Mouse (Mus musculus) mouse embryonic stem cell (cell line): ENCODE results near the gene Arhgef7.

Experiments
- in situ Hi-C, 2 experiments: fragments of 300-500 bp; cut with MboI; formaldehyde crosslinking; loops; 1 replicate in 1 of 2; 3 replicates in 1 of 2; pipeline ENCODE4 v1.14.3; 2019 to 2020; ENCODE audit warnings: low sequenced_read_pairs in 2 of 2, low pct_unique_long_range_greater_than_20kb in 1 of 2, mixed read lengths in 1 of 2; ENCODE audit not compliant: unreplicated experiment in 1 of 2

Arhgef7 gene

DNA sequence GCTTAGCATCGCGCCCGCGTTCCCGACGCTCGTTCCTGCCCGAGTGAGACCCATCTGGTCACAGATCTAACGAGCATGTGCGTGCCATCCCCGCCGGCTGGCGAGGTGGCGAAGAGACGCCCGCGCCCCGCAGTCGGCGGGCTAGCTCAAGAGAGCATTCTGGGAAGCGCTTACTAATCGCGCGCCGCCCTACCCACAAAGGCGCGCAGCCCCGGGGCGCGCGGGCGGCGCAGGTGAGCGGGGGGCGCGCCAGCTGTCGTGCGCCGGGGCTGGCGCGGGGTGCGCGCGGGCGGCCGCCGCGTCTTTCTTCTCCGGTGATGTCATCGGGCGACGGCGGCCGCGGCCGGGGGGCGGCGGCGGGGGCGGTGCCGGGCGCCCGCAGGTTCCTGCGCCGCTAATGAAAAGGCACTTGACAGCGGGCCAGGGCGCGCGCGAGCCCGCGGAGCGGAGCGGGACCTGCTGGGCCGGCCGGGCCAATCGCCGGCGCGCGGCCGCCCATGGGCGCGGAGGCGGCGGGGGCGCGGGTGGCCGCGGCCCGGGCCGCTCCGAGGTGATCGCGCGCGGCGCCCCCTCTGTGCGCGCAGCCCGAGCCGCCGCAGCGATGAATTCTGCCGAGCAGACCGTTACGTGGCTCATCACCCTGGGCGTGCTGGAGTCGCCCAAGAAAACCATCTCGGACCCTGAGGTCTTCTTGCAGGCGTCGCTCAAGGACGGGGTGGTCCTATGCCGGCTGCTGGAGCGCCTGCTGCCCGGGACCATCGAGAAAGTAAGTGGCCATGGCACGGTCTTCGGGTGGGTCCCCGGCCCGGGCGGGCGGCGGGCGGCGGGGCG lies at the start of gene Arhgef7:
TSS of gene Arhgef7 (plus strand) at position 71 of the 831 bp plus-strand sequence.
- in situ Hi-C loops: no loop called here

DNA sequence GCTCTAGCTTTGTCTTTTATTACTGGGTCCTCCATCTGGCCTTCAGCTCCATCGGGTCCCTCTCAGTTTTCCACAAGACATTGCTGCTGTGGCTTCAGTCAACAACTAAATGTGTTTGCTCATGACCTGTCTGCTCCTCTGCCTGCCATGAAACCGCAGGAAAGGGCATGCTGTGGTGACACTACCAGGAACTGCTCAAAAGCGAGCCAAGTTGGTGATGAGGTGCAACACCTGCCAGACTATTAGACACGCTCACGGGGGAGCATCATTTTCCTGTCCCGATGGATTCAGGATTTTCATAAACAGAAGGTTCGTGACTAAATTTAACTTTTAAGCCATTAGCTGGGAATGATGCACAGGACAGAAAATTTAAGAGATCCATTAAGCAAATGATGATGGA lies 43.0 kb upstream of the Arhgef7 start:
- in situ Hi-C loops: no loop called here

DNA sequence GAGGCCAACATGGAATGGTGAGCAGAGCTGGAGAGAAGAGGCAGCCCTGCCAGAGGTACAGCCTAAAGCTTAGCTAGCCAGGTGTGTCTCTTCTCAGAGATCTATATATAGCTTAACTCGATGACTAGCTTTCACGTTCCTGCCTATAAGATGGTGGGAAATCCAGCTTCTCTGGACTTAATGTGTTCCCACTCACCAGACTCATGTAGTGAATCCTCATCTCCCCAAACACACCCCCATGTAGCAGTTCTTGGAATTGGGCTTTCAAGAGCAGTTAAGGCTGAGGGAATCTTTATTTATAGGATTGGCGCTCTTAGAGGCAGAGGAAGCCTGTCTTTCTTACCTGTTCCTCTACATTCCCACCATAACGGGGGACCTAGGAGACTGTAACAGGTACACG lies 40.3 kb upstream of the Arhgef7 start:
- in situ Hi-C loops: no loop called here

DNA sequence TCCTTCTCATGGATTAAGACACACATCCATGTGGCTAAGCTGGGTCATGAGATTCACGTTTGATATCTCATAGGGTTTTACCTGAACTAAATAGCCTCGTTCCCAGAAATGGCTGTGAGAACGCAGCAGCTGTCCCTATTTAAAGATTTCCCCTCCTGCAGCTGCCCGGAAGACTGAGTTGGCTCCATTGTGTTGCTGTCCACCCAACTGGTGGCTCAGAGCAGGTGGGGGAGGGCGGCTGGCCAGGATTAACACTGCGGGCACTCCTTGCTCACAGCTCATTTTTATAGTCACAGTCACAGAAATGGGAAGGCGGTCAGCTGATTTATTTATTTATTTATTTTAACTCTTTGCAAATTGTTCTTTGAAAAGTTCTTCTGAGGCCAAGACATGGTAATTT lies 37.6 kb upstream of the Arhgef7 start:
- in situ Hi-C loops: loop anchor here in 1 of 2 experiments (10.0 kb wide), 1 partner anchor 145 kb away; no protein-coding TSS in a partner anchor

DNA sequence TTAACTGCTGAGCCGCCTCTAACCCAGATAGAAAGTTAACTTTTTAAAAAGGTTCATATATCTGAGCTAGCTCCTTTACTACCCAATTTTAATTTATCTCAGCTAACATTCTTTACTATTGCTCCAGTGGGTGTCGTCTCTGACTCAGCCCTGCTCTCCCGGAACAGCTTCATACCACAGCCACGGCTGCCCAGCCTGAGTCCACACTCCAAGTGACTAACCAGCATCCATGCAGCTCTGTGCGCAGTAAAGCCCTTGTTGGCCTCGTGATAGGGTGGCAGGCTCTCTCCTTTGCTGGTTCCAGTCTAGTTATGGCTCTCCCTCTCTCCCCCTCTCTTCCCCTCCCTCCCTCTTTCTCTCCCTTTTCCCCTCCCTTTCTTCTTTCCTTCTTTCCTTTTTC lies 36.2 kb upstream of the Arhgef7 start:
- in situ Hi-C loops: loop anchor here in 1 of 2 experiments (10.0 kb wide), 1 partner anchor 146 kb away; no protein-coding TSS in a partner anchor

DNA sequence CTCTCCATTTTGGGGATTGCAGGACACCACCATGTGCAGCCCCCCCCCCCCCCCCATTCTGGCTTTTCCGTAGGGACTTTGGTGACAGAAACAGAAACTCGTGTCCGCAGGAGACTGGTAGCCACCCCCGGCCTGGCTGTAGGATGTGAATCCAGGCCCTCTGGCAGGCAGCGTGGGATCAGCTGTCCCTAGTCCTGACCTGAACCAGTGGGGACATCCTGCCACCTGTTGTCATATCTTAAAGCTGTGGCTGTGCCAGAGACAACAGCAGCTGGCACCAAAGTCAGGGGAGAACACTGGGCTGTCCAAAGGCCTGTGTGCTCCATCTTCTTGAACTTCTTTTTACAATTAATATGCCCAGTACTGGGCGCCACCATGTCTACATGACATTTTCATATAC lies 35.8 kb upstream of the Arhgef7 start:
- in situ Hi-C loops: loop anchor here in 1 of 2 experiments (10.0 kb wide), 1 partner anchor 147 kb away; no protein-coding TSS in a partner anchor

DNA sequence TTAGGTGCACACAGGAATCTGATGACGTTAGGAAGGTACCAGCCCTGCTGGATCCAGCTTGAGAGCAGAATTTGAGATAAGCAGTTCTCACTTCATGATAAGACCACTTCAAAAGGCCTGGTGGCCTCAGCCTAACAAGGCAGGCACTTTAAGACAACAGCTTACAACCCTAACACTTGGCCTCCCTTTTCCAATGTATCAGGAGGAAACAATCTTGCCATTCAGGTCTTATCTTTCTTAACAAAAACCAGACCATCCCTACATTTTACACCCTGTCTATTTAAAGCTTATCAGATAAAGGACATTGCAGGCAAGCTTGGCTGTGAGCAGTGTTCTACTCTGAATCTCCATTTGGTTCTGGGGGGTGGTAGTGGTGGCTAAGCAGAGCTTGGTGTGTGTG lies 35.1 kb upstream of the Arhgef7 start:
- in situ Hi-C loops: loop anchor here in 1 of 2 experiments (10.0 kb wide), 1 partner anchor 148 kb away; no protein-coding TSS in a partner anchor

DNA sequence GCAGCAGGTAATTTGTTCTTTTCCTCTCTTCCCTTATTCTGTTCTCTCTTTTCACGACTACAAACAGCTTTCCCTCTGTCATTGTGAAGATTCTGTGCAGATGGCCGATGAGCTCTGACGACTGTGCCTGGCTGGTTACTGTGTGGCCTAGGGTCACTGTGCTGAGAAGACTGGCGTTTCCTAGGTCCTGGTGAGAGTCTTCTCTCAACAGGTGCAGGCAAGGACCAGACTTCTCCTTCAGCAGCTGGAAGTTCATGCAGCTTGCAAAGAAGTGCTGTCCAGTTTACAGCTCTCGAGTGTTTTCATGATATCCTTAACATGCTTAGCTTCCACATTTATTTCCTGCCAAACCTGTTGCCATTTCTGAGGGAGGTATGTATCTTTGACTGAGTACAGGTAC lies 33.5 kb upstream of the Arhgef7 start:
- in situ Hi-C loops: loop anchor here in 1 of 2 experiments (10.0 kb wide), 1 partner anchor 149 kb away; no protein-coding TSS in a partner anchor

DNA sequence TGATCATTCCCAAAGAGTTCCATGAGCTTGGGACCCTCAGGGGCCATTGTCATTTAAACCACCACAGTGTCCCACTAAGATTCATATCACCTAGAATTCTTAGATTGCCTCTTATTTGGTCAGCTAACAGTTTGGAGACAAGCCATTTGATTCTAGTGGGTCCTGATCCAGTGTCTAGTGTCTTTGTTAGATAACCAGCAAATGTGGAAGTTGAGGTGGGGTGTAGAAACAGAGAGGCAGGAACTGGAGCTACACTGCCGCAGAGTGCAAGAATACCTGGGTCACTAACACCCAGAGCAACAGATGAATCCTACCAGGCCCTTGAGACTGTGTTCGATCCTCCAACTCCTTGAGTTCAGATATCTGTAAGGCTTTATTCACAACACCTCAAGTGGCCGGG lies 31.3 kb upstream of the Arhgef7 start:
- in situ Hi-C loops: loop anchor here in 1 of 2 experiments (10.0 kb wide), 1 partner anchor 151 kb away; no protein-coding TSS in a partner anchor

DNA sequence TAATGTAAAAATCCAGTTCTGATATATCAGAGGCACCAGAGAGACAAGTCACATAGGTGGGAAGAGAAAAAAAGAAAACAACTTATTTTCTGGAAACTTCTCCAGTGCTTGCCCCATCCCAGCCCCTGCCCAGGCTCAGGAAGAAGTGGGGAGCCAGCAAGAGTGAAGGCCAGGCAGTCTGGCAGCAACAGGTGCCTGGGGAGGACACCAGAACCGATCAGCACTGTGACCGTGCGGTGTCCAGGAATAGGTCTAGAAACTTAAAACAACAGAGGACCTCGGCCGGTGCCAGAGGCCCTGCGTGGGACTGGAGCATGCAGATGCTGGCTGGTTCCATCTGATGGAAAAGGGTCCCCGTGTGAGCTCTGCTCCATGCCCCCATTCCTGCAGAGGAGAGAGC lies 30.1 kb upstream of the Arhgef7 start:
- in situ Hi-C loops: loop anchor here in 1 of 2 experiments (10.0 kb wide), 1 partner anchor 153 kb away; no protein-coding TSS in a partner anchor

DNA sequence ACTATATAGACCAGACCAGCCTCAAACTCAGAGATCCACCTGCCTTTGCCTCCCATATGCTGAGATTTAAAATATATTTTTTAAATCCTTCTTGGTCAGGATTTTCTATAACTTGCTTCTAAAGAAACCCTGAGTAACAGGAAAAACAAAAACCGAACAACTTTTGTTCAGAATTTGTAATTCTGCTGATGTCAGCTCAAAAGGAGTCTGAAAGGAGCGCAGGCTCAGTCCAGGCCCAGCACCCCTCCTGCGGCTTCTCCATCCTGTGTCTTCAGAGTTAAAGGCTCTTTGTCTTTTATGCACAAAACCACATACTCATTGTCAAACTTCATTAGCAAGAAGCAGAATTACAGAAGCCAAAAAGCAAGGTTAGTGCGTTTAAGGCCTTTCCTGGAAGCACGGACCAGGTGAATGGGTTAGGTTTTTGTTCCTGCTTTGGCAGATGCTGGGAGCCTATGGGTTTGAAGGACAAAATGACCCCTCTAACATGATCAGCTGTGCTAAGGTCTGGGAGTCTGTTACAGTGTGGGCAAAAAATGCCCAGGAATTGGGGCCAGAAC lies 28.0 kb upstream of the Arhgef7 start:
- in situ Hi-C loops: loop anchor here in 1 of 2 experiments (10.0 kb wide), 2 partner anchors 155 to 265 kb away; no protein-coding TSS in a partner anchor

DNA sequence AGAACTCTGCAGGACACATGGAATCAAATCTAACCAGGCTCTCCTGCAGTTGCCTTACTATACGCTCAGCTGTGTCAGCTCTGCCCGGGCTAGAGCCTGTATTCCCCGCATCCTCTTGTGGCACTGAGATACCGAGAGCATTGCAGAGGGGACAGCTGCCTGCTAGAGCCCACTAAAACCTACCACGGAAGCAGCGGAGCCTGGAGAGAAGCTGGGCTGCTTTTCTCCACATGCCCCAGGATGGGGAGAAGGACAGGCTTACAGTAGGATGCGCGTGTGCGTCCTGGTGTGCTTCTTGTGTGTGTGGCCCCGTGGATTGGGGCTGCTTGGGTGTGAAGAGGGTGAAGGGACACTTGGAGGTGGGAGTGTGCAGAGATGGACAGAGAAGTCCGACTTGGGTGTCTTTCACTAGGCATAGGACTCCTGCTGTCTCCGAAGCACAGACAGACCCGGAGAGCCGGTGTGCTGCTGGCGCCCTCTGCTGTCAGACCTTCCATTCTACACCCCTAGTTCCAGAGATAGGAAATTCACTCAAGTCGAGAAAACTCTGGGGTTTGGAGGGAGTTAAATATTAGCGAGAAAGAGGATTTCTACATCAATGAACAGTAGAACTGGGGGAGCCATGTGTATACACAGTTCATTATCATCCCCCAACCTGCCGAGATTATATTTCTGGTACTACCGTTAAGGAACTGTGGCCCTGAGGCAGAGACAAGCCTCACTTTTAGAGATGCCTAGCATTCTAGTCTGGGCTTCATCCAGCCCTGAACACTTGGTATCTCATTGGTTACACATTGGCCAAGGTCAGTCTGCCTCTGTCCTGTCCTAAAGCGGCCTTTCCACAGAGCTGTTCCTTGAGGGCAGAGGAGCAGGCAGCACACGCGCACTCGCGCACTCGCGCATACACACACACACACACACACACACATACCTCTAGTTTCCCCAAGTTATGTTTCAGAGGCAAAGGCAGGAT lies 27.2 kb upstream of the Arhgef7 start:
- in situ Hi-C loops: loop anchor here in 1 of 2 experiments (10.0 kb wide), 1 partner anchor 266 kb away; no protein-coding TSS in a partner anchor

DNA sequence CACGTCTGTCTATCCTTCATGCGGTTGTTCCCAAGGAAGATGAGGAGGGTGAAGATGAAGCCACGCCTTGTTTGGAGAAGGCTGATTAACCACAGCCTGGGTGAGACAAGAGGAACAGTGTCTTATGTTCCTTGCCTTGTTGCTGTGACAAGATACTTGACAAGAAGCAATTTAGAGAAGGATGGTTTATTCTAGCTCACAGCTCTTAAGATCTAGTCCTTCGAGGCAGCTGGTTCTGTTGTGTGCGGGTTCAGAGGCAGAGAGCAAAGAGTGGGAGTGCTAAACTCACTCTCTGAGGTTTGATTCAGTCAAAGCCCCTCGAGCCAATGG lies 26.5 kb upstream of the Arhgef7 start, which contains the start of gene 1700016D06Rik:
TSS of gene 1700016D06Rik (minus strand) at position 31 of the 330 bp plus-strand sequence.
- in situ Hi-C loops: loop anchor here in 1 of 2 experiments (10.0 kb wide), 1 partner anchor 266 kb away; no protein-coding TSS in a partner anchor

DNA sequence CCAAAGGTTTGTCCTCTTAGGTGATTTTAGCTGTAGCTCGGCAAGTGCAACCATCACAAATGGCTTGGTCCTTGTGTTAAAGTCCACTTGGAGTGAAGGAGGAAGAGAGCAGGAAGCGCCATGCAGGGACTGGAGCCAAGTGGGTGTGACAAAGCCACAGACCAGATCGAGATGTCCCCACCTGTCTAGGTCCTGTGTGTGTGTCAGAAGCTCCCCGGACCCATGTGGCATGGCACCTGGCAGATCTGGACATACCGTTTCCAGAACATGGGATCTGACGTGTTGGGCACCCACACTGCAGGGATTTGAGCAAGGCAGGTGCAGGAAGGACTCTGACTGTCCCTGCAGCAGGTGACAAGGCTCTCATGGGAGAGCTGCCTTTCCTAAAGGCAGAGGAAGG lies 26.1 kb upstream of the Arhgef7 start:
- in situ Hi-C loops: loop anchor here in 1 of 2 experiments (10.0 kb wide), 1 partner anchor 267 kb away; no protein-coding TSS in a partner anchor

DNA sequence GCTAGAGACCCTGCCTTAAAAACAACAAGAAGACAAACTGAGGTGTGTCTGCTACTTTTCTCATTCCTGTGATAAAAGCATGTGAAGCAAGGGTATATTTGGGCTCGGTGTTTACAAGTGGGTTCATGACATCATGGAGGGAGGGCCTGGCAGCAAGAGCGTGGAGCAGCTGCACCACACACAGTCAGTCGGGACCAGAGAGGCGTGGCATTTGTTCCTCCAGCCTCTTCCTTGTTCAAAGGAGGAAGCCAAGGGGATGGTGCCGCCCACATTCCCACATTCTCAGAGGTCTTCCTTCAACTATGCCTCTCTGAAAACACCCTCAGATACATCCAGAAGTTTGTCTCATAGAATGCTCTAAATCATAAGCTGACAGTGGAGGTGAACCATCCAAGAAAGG lies 23.7 kb upstream of the Arhgef7 start:
- in situ Hi-C loops: loop anchor here in 1 of 2 experiments (10.0 kb wide), 1 partner anchor 269 kb away; no protein-coding TSS in a partner anchor

DNA sequence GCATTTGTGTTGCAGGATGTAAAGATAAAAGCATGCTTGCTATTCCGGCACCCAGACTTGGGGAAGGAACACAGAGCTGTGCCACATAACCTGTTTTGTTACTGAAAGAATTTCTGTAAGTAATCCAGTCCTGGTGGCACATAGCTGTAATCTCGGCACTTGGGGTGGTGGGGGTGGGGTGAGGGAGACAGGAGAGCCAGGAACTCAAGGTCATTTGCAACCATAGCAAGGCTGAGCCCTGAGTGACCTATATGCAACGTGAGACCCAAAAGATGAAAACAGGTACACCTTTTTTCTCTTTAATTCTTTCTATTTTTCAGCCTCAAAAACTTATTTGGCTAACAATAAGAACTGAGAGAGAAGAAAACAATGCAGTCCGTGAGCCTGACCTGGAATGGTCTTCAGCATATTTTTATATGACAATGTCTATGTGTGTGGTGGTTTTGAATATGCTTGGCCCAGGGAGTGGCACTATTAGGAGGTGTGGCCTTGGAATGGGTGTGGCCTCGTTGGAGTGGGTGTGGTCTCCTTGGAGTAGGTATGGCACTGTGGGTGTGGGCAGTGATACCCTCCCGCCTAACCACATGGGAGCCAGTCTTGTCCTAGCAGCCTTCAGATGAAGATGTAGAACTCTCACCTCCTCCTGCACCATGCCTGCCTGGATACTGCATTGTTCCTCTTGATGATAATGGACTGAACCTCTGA lies 22.7 kb upstream of the Arhgef7 start:
- in situ Hi-C loops: loop anchor here in 1 of 2 experiments (10.0 kb wide), 1 partner anchor 270 kb away; no protein-coding TSS in a partner anchor

DNA sequence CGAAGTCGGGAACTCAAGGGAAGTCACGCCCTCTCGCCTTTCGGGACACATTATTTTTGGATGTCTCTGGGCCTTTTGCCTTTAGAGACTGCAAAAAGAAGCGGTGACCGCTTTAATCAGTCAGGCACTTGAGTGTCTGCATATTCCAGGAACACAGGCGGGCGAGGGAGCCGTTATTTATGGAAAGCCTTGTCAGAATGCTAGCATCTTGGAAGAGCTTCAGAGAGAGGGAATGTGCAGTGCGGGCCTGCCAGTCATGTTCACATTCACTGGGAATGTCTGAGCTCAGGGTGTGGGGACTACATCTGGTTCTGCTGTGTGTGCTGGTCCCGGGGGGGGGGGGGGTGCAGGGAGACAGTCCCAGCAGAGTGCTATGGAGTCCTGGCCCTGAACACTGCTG lies 21.7 kb upstream of the Arhgef7 start:
- in situ Hi-C loops: loop anchor here in 1 of 2 experiments (10.0 kb wide), 1 partner anchor 271 kb away; no protein-coding TSS in a partner anchor
